Mouse (Mus musculus): ENCODE results near the gene Hivep1. TPM values are rescaled to one million over a fixed set of nuclear protein-coding genes. Genes with fewer than 3 reads are reported as not detected.

Hivep1 gene
- polyA plus RNA-seq, 1 experiment from 2014 or later = 22.8 TPM

DNA sequence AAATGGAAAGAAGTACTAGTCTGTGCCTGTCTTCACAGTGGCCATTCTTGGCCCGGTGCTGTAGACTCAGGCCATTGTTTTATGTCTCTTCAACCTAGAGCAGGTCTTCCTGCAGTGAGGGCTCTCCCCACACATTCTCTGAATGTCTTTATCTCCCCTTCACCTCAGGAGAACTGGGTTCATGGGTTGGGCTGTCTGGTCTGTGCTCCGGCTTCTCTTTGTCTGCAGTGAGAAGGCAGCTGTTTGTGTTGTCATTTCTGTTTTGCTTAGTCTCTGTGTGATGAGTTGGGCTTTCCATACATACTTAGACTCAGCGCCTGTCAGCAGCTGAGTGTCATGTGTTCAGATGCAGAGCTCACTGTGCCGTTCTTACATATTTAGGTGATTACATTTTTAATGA is 18.4 kb downstream of the Hivep1 start:
- Histone ChIP-seq H3K9me3 (ENCODE audit: control insufficient read depth, low read length) (no peaks in the 10 kb centered on the region), H3K9ac (replicated peaks; ENCODE audit: low read depth, low read length) (no peak overlapping the region), H3K27ac (ENCODE audit: low read depth, low read length) (no peak overlapping the region), H3K4me3 (ENCODE audit: low read depth, low read length) (no peak overlapping the region), H3K27me3 (ENCODE audit: control insufficient read depth, insufficient read depth, low read length) (no peaks in the 10 kb centered on the region), H3K36me3 (ENCODE audit: control insufficient read depth, insufficient read depth, low read length) (no peaks in the 10 kb centered on the region), H3K4me2 (ENCODE audit: low read depth, low read length) (no peak overlapping the region), H3K4me1 (ENCODE audit: control insufficient read depth, insufficient read depth, low read length) (no peaks in the 10 kb centered on the region)
- 77% methylated on average over 4 of the region's 4 CpGs for WGBS
- ATAC-seq (ENCODE audit: low read depth) = no peak

DNA sequence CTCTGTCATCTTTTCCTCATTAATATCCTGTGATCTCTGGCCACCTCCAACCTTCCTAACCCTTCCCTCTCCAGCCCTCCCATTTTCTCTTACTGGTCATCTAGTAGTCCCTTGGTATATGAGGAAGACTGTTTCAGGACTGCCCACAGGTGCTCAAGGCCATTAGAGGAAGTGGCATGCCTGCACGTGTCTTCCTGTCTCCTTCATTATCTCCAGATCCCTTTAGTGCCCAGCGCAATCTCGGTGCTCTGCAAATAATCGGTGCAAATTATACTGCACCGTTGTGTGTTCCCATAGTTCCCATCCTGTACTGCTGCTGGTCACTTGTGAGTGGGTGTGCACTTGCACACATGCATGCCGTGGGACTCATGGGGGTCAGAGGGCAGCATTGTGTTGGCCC is 19.2 kb downstream of the Hivep1 start:
- Histone ChIP-seq H3K9ac (replicated peaks; ENCODE audit: low read depth, low read length) (no peak overlapping the region), H3K9me3 (ENCODE audit: control insufficient read depth, low read length) (no peaks in the 10 kb centered on the region), H3K4me3 (ENCODE audit: low read depth, low read length) (no peak overlapping the region), H3K27ac (ENCODE audit: low read depth, low read length) (no peak overlapping the region), H3K27me3 (ENCODE audit: control insufficient read depth, insufficient read depth, low read length) (no peaks in the 10 kb centered on the region), H3K36me3 (ENCODE audit: control insufficient read depth, insufficient read depth, low read length) (no peaks in the 10 kb centered on the region), H3K4me2 (ENCODE audit: low read depth, low read length) (no peak overlapping the region), H3K4me1 (ENCODE audit: control insufficient read depth, insufficient read depth, low read length) (no peaks in the 10 kb centered on the region)
- 85% methylated on average over 6 of the region's 6 CpGs for WGBS
- ATAC-seq (ENCODE audit: low read depth) = no peak

DNA sequence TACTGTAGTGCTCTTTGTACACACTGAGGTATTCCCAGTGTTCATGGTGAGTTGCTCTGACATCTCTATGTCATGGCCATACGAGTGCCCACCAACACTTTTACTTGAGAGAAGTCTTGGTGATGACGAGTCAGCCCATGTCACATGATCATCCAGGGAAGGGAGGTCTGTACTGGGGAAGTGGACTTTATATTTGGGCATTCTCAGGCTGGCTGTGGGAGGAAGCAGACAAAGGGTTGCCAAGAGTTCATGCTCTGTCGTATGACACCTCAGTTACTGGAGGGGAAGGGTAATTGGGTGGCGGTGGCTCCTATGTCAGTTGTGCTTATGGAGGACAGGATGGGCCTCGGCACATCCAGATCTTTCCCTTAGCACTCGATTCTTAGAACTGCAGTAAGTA is 21.5 kb downstream of the Hivep1 start:
- H3K4me3 ChIP-seq (ENCODE audit: low read depth, low read length) = no peak overlapping the region
- H3K9me3 ChIP-seq (ENCODE audit: control insufficient read depth, low read length) = no peaks in the 10 kb centered on the region
- no peak overlapping the region for H3K9ac ChIP-seq (replicated peaks; ENCODE audit: low read depth, low read length)
- H3K36me3 ChIP-seq (ENCODE audit: control insufficient read depth, insufficient read depth, low read length) = no peaks in the 10 kb centered on the region
- ATAC-seq (ENCODE audit: low read depth) = no peak
- 89% methylated on average over 6 of the region's 6 CpGs for WGBS
- H3K4me2 ChIP-seq (ENCODE audit: low read depth, low read length) = no peak overlapping the region
- H3K27ac ChIP-seq (ENCODE audit: low read depth, low read length) = no peak overlapping the region
- no peaks in the 10 kb centered on the region for H3K4me1 ChIP-seq (ENCODE audit: control insufficient read depth, insufficient read depth, low read length)
- H3K27me3 ChIP-seq (ENCODE audit: control insufficient read depth, insufficient read depth, low read length) = no peaks in the 10 kb centered on the region

DNA sequence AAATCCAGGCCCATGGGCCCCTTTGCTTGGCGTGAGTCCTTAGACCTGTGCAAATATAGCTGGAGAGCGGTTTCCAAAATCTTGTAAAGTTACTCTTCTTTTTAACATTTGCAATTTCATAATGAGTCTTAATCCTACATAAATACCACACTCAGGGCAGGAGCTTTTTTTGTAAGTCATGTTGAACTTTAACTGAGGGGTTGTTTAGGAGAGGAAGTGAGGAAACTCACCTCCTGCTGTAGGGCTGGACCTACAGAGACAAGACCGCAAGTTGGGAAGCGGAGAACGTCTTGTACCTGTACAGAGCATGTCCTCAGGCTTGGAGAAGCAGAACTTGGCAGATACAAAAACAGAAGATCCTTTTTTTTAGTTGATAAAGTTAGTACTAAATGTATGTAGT is 23.7 kb downstream of the Hivep1 start:
- H3K4me2 ChIP-seq (ENCODE audit: low read depth, low read length) = no peak overlapping the region
- H3K9me3 ChIP-seq (ENCODE audit: control insufficient read depth, low read length) = no peaks in the 10 kb centered on the region
- no peak overlapping the region for H3K4me3 ChIP-seq (ENCODE audit: low read depth, low read length)
- H3K27me3 ChIP-seq (ENCODE audit: control insufficient read depth, insufficient read depth, low read length) = no peaks in the 10 kb centered on the region
- H3K27ac ChIP-seq (ENCODE audit: low read depth, low read length) = no peak overlapping the region
- no peak for ATAC-seq (ENCODE audit: low read depth)
- no peaks in the 10 kb centered on the region for H3K36me3 ChIP-seq (ENCODE audit: control insufficient read depth, insufficient read depth, low read length)
- H3K4me1 ChIP-seq (ENCODE audit: control insufficient read depth, insufficient read depth, low read length) = no peaks in the 10 kb centered on the region
- WGBS = 96% methylated on average over 5 of the region's 5 CpGs
- no peak overlapping the region for H3K9ac ChIP-seq (replicated peaks; ENCODE audit: low read depth, low read length)

DNA sequence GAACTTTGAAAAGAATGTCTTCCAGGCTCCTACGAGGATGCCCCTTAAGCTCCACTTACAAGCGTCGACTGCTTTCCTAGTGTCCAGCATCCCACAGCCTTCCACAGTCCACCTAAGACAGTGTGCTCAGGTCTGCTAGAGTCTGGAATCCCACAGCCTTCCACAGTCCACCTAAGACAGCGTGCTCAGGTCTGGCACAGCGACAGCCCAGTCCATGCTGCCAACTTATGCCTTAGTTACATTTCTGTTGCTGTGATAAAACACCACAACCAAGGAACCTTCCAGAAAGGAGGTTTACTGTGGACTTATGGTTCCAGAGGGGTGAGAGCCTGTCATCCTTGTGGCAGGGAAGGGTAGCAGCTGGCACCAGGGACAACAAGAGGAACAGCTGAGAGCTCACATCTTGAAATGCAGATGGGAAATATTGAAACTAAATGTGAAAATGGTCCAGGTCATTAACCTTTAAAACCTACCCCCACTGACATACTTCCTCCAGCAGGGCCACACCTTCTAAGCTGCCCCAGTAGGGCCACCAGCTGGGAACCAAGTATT is 25.0 kb downstream of the Hivep1 start:
- Histone ChIP-seq H3K9ac (replicated peaks; ENCODE audit: low read depth, low read length) (no peak overlapping the region), H3K4me3 (ENCODE audit: low read depth, low read length) (no peak overlapping the region), H3K36me3 (ENCODE audit: control insufficient read depth, insufficient read depth, low read length) (no peaks in the 10 kb centered on the region), H3K27me3 (ENCODE audit: control insufficient read depth, insufficient read depth, low read length) (no peaks in the 10 kb centered on the region), H3K27ac (ENCODE audit: low read depth, low read length) (no peak overlapping the region), H3K4me2 (ENCODE audit: low read depth, low read length) (no peak overlapping the region), H3K9me3 (ENCODE audit: control insufficient read depth, low read length) (no peaks in the 10 kb centered on the region), H3K4me1 (ENCODE audit: control insufficient read depth, insufficient read depth, low read length) (no peaks in the 10 kb centered on the region)
- 96% methylated on average over 5 of the region's 5 CpGs for WGBS
- 0 out of 2 replicates have a peak, but pooled peaks have one; percentile 34 for ATAC-seq (ENCODE audit: low read depth)

DNA sequence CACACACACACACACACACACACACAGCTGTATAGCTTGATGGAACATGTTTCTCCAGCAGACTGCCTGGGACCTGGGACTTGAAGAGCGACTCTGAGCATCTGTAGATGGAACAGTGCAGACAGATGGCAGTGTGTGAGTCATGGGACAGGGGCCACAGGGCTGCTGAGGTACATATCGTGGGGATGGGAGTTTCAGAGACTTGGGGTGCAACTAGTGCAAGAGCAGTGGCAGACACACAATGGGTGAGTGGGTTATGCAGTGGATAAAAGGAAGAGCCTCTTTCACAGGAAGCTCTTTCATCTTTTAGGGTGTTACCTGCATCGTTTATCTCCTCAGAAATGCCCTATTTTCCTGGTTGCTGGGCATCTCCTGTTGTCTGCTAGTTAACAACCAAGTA is 25.8 kb downstream of the Hivep1 start:
- no peaks in the 10 kb centered on the region for H3K4me1 ChIP-seq (ENCODE audit: control insufficient read depth, insufficient read depth, low read length)
- no peaks in the 10 kb centered on the region for H3K9me3 ChIP-seq (ENCODE audit: control insufficient read depth, low read length)
- H3K27me3 ChIP-seq (ENCODE audit: control insufficient read depth, insufficient read depth, low read length) = no peaks in the 10 kb centered on the region
- H3K9ac ChIP-seq (replicated peaks; ENCODE audit: low read depth, low read length) = no peak overlapping the region
- no peak overlapping the region for H3K4me3 ChIP-seq (ENCODE audit: low read depth, low read length)
- no peak for ATAC-seq (ENCODE audit: low read depth)
- 85% methylated on average over 3 of the region's 3 CpGs for WGBS
- H3K4me2 ChIP-seq (ENCODE audit: low read depth, low read length) = no peak overlapping the region
- no peak overlapping the region for H3K27ac ChIP-seq (ENCODE audit: low read depth, low read length)
- no peaks in the 10 kb centered on the region for H3K36me3 ChIP-seq (ENCODE audit: control insufficient read depth, insufficient read depth, low read length)

DNA sequence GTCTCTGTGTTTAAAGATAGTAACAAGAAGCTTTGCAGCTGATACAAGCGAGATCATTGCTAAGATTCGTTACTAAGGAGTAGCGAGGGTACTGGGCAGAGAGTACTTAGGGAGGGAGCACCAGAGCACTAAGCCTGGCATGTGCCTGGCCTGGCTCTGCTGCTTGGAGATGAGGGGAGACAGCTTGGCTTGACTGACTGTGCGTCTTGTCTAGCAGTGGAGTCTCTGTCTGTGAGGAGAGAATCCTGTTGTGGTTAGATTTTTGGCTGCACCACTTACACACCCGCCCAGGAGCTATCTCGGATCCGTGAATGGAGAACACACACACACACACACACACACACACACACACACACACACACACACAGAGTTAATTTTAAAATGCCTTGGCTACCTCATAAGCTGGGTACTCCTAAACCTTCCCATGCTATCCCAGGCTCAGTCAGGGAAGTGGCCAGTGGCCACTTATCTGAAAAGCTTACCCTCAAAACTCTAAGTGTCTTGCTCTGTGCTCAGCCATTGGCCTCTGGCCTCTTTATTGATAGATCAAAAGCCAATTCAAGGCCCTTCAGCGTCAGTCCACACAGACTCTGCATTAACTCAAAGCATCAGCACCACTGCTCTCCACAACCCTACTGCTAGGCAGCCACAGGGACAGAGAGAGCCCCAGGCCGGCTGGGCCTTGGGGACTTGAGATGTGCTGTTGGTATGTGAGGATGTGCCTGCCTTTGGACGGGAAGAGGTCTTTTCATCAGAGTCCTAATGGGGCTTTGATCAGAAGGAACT is 28.5 kb downstream of the Hivep1 start:
- no peaks in the 10 kb centered on the region for H3K27me3 ChIP-seq (ENCODE audit: control insufficient read depth, insufficient read depth, low read length)
- no peaks in the 10 kb centered on the region for H3K9me3 ChIP-seq (ENCODE audit: control insufficient read depth, low read length)
- H3K4me2 ChIP-seq (ENCODE audit: low read depth, low read length) = no peak overlapping the region
- no peak for ATAC-seq (ENCODE audit: low read depth)
- H3K27ac ChIP-seq (ENCODE audit: low read depth, low read length) = no peak overlapping the region
- H3K4me3 ChIP-seq (ENCODE audit: low read depth, low read length) = no peak overlapping the region
- WGBS = 70% methylated on average over 10 of the region's 10 CpGs
- H3K9ac ChIP-seq (replicated peaks; ENCODE audit: low read depth, low read length) = no peak overlapping the region
- no peaks in the 10 kb centered on the region for H3K36me3 ChIP-seq (ENCODE audit: control insufficient read depth, insufficient read depth, low read length)
- H3K4me1 ChIP-seq (ENCODE audit: control insufficient read depth, insufficient read depth, low read length) = no peaks in the 10 kb centered on the region

DNA sequence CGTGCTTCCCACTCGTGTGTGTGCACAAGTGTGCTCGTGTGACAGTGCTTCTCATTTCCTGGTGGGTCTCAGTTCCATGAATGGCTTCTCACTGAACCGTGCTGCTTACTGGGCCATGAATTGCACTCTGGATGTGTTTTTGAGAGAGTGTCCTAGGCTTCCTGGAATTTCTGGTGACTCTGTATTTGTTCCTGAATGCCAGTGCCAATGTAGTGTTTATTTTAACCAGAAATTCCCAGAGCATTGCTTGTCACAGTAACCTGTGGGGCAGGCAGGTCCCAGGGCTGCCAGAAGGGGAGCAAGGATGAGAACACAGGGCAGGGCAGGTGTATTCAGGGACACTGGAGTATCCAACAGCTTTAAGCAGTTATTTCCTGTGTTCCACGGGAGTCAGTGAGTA is 36.5 kb downstream of the Hivep1 start:
- no peak overlapping the region for H3K9ac ChIP-seq (replicated peaks; ENCODE audit: low read depth, low read length)
- H3K4me3 ChIP-seq (ENCODE audit: low read depth, low read length) = no peak overlapping the region
- H3K9me3 ChIP-seq (ENCODE audit: control insufficient read depth, low read length) = no peaks in the 10 kb centered on the region
- H3K36me3 ChIP-seq (ENCODE audit: control insufficient read depth, insufficient read depth, low read length) = no peaks in the 10 kb centered on the region
- WGBS = 71% methylated on average over 5 of the region's 5 CpGs
- 0 out of 2 replicates have a peak, but pooled peaks cover 11% of the 10 kb centered on the region for H3K4me1 ChIP-seq (ENCODE audit: control insufficient read depth, insufficient read depth, low read length)
- H3K4me2 ChIP-seq (ENCODE audit: low read depth, low read length) = no peak overlapping the region
- H3K27me3 ChIP-seq (ENCODE audit: control insufficient read depth, insufficient read depth, low read length) = no peaks in the 10 kb centered on the region
- H3K27ac ChIP-seq (ENCODE audit: low read depth, low read length) = no peak overlapping the region
- ATAC-seq (ENCODE audit: low read depth) = no peak

DNA sequence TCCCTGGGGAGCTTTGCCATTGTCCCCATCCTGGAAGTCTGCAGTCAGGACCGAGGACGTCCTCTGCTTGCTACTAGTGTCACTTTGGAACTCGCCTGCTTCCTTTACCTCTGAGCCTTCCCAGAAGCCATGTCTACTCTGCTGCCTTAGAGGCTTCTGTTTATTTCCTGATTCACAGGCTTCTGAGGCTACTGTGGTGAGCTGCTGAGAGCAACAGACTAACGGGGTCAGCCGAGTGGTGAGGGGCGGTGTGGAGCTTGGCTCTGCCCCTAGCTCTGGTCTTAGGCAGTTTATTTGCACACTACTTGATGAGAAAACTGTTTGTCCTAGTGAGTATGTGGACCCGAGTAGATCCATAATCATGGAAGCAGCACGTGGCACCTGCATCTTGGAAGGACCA is 37.2 kb downstream of the Hivep1 start:
- ATAC-seq (ENCODE audit: low read depth) = no peak
- H3K4me2 ChIP-seq (ENCODE audit: low read depth, low read length) = no peak overlapping the region
- no peak overlapping the region for H3K9ac ChIP-seq (replicated peaks; ENCODE audit: low read depth, low read length)
- H3K36me3 ChIP-seq (ENCODE audit: control insufficient read depth, insufficient read depth, low read length) = no peaks in the 10 kb centered on the region
- H3K4me1 ChIP-seq (ENCODE audit: control insufficient read depth, insufficient read depth, low read length) = 0 out of 2 replicates have a peak, but pooled peaks cover 11% of the 10 kb centered on the region
- H3K4me3 ChIP-seq (ENCODE audit: low read depth, low read length) = no peak overlapping the region
- no peaks in the 10 kb centered on the region for H3K27me3 ChIP-seq (ENCODE audit: control insufficient read depth, insufficient read depth, low read length)
- 78% methylated on average over 8 of the region's 8 CpGs for WGBS
- no peak overlapping the region for H3K27ac ChIP-seq (ENCODE audit: low read depth, low read length)
- H3K9me3 ChIP-seq (ENCODE audit: control insufficient read depth, low read length) = no peaks in the 10 kb centered on the region
